Mouse (Mus musculus): ENCODE data around the gene Cfap54. TPM values are rescaled to one million over a fixed set of nuclear protein-coding genes. Genes with fewer than 3 reads are reported as not detected.

Cfap54 gene
- polyA plus RNA-seq, 1 experiment from 2014 or later, result 0.07 TPM

- Histone ChIP-seq H3K9me3 (ENCODE audit: control insufficient read depth, low read length) (no peaks in the 10 kb centered on the region), H3K27me3 (ENCODE audit: control insufficient read depth, insufficient read depth, low read length) (no peaks in the 10 kb centered on the region), H3K4me1 (ENCODE audit: control insufficient read depth, insufficient read depth, low read length) (no peaks in the 10 kb centered on the region), H3K27ac (replicated peaks; ENCODE audit: low read depth, low read length) (no peak overlapping the region), H3K4me3 (ENCODE audit: low read depth, low read length) (no peak overlapping the region), H3K9ac (ENCODE audit: low read length) (no peak overlapping the region), H3K36me3 (ENCODE audit: control insufficient read depth, insufficient read depth, low read length) (no peaks in the 10 kb centered on the region), H3K4me2 (ENCODE audit: low read depth, severe bottlenecking) (no peak overlapping the region)
- ATAC-seq (ENCODE audit: insufficient number of reproducible peaks, low FRiP score, low TSS enrichment, low read depth) (no peak), DNase-seq (ENCODE audit: low spot score) (no peak)
- WGBS, result 61% methylated on average over 3 of the region's 3 CpGs
Measured at GRCm38 (mm10) chr10:92994340-92994739, 87.1 kb downstream of the Cfap54 start.

GRCm38 (mm10) chr10:92992526-92992925 lies 88.9 kb downstream of the Cfap54 start:
- H3K27ac ChIP-seq (replicated peaks; ENCODE audit: low read depth, low read length), result no peak overlapping the region
- H3K4me2 ChIP-seq (ENCODE audit: low read depth, severe bottlenecking), result no peak overlapping the region

GRCm38 (mm10) chr10:92990576-92990975 lies 90.8 kb downstream of the Cfap54 start:
- H3K36me3 ChIP-seq (ENCODE audit: control insufficient read depth, insufficient read depth, low read length), result no peaks in the 10 kb centered on the region
- DNase-seq (ENCODE audit: low spot score), result no peak
- no peaks in the 10 kb centered on the region for H3K9me3 ChIP-seq (ENCODE audit: control insufficient read depth, low read length)
- no peak for ATAC-seq (ENCODE audit: insufficient number of reproducible peaks, low FRiP score, low TSS enrichment, low read depth)
- no peak overlapping the region for H3K4me2 ChIP-seq (ENCODE audit: low read depth, severe bottlenecking)
- no peak overlapping the region for H3K9ac ChIP-seq (ENCODE audit: low read length)
- 90% methylated on average over 2 of the region's 2 CpGs for WGBS
- H3K4me3 ChIP-seq (ENCODE audit: low read depth, low read length), result no peak overlapping the region
- no peaks in the 10 kb centered on the region for H3K27me3 ChIP-seq (ENCODE audit: control insufficient read depth, insufficient read depth, low read length)
- no peak overlapping the region for H3K27ac ChIP-seq (replicated peaks; ENCODE audit: low read depth, low read length)
- no peaks in the 10 kb centered on the region for H3K4me1 ChIP-seq (ENCODE audit: control insufficient read depth, insufficient read depth, low read length)

More at GRCm38 (mm10) chr10:92992526-92992925, 88.9 kb downstream of the Cfap54 start:
- no peaks in the 10 kb centered on the region for H3K9me3 ChIP-seq (ENCODE audit: control insufficient read depth, low read length)
- no peaks in the 10 kb centered on the region for H3K4me1 ChIP-seq (ENCODE audit: control insufficient read depth, insufficient read depth, low read length)
- H3K9ac ChIP-seq (ENCODE audit: low read length), result no peak overlapping the region
- H3K4me3 ChIP-seq (ENCODE audit: low read depth, low read length), result no peak overlapping the region
- DNase-seq (ENCODE audit: low spot score) (no peak), ATAC-seq (ENCODE audit: insufficient number of reproducible peaks, low FRiP score, low TSS enrichment, low read depth) (no peak)
- H3K27me3 ChIP-seq (ENCODE audit: control insufficient read depth, insufficient read depth, low read length), result no peaks in the 10 kb centered on the region
- no peaks in the 10 kb centered on the region for H3K36me3 ChIP-seq (ENCODE audit: control insufficient read depth, insufficient read depth, low read length)

GRCm38 (mm10) chr10:92965134-92965533 lies 116.3 kb downstream of the Cfap54 start:
- Histone ChIP-seq H3K4me3 (ENCODE audit: low read depth, low read length) (no peak overlapping the region), H3K36me3 (ENCODE audit: control insufficient read depth, insufficient read depth, low read length) (no peaks in the 10 kb centered on the region), H3K27ac (replicated peaks; ENCODE audit: low read depth, low read length) (no peak overlapping the region), H3K9me3 (ENCODE audit: control insufficient read depth, low read length) (no peaks in the 10 kb centered on the region), H3K27me3 (ENCODE audit: control insufficient read depth, insufficient read depth, low read length) (no peaks in the 10 kb centered on the region), H3K4me2 (ENCODE audit: low read depth, severe bottlenecking) (no peak overlapping the region), H3K9ac (ENCODE audit: low read length) (no peak overlapping the region), H3K4me1 (ENCODE audit: control insufficient read depth, insufficient read depth, low read length) (no peaks in the 10 kb centered on the region)
- ATAC-seq (ENCODE audit: insufficient number of reproducible peaks, low FRiP score, low TSS enrichment, low read depth) (no peak), DNase-seq (ENCODE audit: low spot score) (no peak)
- WGBS, result 88% methylated on average over 3 of the region's 3 CpGs

GRCm38 (mm10) chr10:92950044-92950443 lies 131.4 kb downstream of the Cfap54 start:
- ATAC-seq (ENCODE audit: insufficient number of reproducible peaks, low FRiP score, low TSS enrichment, low read depth) (no peak), DNase-seq (ENCODE audit: low spot score) (no peak)
- no peaks in the 10 kb centered on the region for H3K9me3 ChIP-seq (ENCODE audit: control insufficient read depth, low read length)
- no peaks in the 10 kb centered on the region for H3K36me3 ChIP-seq (ENCODE audit: control insufficient read depth, insufficient read depth, low read length)
- H3K27ac ChIP-seq (replicated peaks; ENCODE audit: low read depth, low read length), result no peak overlapping the region
- H3K4me1 ChIP-seq (ENCODE audit: control insufficient read depth, insufficient read depth, low read length), result no peaks in the 10 kb centered on the region
- no peak overlapping the region for H3K4me3 ChIP-seq (ENCODE audit: low read depth, low read length)
- H3K9ac ChIP-seq (ENCODE audit: low read length), result no peak overlapping the region
- 80% methylated on average over 1 of the region's 1 CpGs for WGBS
- no peaks in the 10 kb centered on the region for H3K27me3 ChIP-seq (ENCODE audit: control insufficient read depth, insufficient read depth, low read length)
- no peak overlapping the region for H3K4me2 ChIP-seq (ENCODE audit: low read depth, severe bottlenecking)

- H3K27me3 ChIP-seq (ENCODE audit: control insufficient read depth, insufficient read depth, low read length), result no peaks in the 10 kb centered on the region
- H3K36me3 ChIP-seq (ENCODE audit: control insufficient read depth, insufficient read depth, low read length), result no peaks in the 10 kb centered on the region
- 63% methylated on average over 7 of the region's 7 CpGs for WGBS
- ATAC-seq (ENCODE audit: insufficient number of reproducible peaks, low FRiP score, low TSS enrichment, low read depth) (no peak), DNase-seq (ENCODE audit: low spot score) (peak; percentile 27)
- no peak overlapping the region for H3K4me2 ChIP-seq (ENCODE audit: low read depth, severe bottlenecking)
- no peaks in the 10 kb centered on the region for H3K4me1 ChIP-seq (ENCODE audit: control insufficient read depth, insufficient read depth, low read length)
- no peaks in the 10 kb centered on the region for H3K9me3 ChIP-seq (ENCODE audit: control insufficient read depth, low read length)
- H3K27ac ChIP-seq (replicated peaks; ENCODE audit: low read depth, low read length), result no peak overlapping the region
- H3K4me3 ChIP-seq (ENCODE audit: low read depth, low read length), result no peak overlapping the region
- no peak overlapping the region for H3K9ac ChIP-seq (ENCODE audit: low read length)
Measured at GRCm38 (mm10) chr10:92942848-92943645, 138.4 kb downstream of the Cfap54 start.

GRCm38 (mm10) chr10:92941616-92942015 lies 139.8 kb downstream of the Cfap54 start:
- Histone ChIP-seq H3K9me3 (ENCODE audit: control insufficient read depth, low read length) (no peaks in the 10 kb centered on the region), H3K27ac (replicated peaks; ENCODE audit: low read depth, low read length) (no peak overlapping the region), H3K4me1 (ENCODE audit: control insufficient read depth, insufficient read depth, low read length) (no peaks in the 10 kb centered on the region), H3K36me3 (ENCODE audit: control insufficient read depth, insufficient read depth, low read length) (no peaks in the 10 kb centered on the region), H3K4me2 (ENCODE audit: low read depth, severe bottlenecking) (no peak overlapping the region), H3K27me3 (ENCODE audit: control insufficient read depth, insufficient read depth, low read length) (no peaks in the 10 kb centered on the region), H3K9ac (ENCODE audit: low read length) (no peak overlapping the region), H3K4me3 (ENCODE audit: low read depth, low read length) (no peak overlapping the region)
- DNase-seq (ENCODE audit: low spot score), result no peak
- ATAC-seq (ENCODE audit: insufficient number of reproducible peaks, low FRiP score, low TSS enrichment, low read depth), result no peak
- WGBS, result 74% methylated on average over 1 of the region's 1 CpGs

GRCm38 (mm10) chr10:92937741-92938285 lies 143.6 kb downstream of the Cfap54 start:
- WGBS, result 59% methylated on average over 10 of the region's 10 CpGs
- Histone ChIP-seq H3K4me1 (ENCODE audit: control insufficient read depth, insufficient read depth, low read length) (no peaks in the 10 kb centered on the region), H3K27ac (replicated peaks; ENCODE audit: low read depth, low read length) (no peak overlapping the region), H3K4me2 (ENCODE audit: low read depth, severe bottlenecking) (no peak overlapping the region), H3K36me3 (ENCODE audit: control insufficient read depth, insufficient read depth, low read length) (no peaks in the 10 kb centered on the region), H3K9me3 (ENCODE audit: control insufficient read depth, low read length) (no peaks in the 10 kb centered on the region), H3K4me3 (ENCODE audit: low read depth, low read length) (no peak overlapping the region), H3K27me3 (ENCODE audit: control insufficient read depth, insufficient read depth, low read length) (no peaks in the 10 kb centered on the region), H3K9ac (ENCODE audit: low read length) (no peak overlapping the region)
- DNase-seq (ENCODE audit: low spot score) (no peak), ATAC-seq (ENCODE audit: insufficient number of reproducible peaks, low FRiP score, low TSS enrichment, low read depth) (no peak)

All from limb, embryonic 11.5 days (tissue).